Mouse (Mus musculus) urinary bladder, postnatal 14 days (tissue): ENCODE measurements at regions not wholly inside any gene's neighbourhood (a gene's known extent, or its start where the extent isn't known, plus 50 kb on each side); places are given as distances from the start of the nearest gene placed in this dataset.

Experiments
- DNase-seq: peaks from one replicate; pipeline ENCODE4 v3.0.0; 2021; ENCODE audit warnings: low spot score

GRCm38 (mm10) chr17:85823036-85823435 lies 135.0 kb upstream of the Six2 start:
- no peak for DNase-seq

GRCm38 (mm10) chr17:85821861-85822260 lies 133.8 kb upstream of the Six2 start:
- no peak for DNase-seq

GRCm38 (mm10) chr17:85818098-85818855 lies 130.2 kb upstream of the Six2 start:
- DNase-seq: no peak

DNA sequence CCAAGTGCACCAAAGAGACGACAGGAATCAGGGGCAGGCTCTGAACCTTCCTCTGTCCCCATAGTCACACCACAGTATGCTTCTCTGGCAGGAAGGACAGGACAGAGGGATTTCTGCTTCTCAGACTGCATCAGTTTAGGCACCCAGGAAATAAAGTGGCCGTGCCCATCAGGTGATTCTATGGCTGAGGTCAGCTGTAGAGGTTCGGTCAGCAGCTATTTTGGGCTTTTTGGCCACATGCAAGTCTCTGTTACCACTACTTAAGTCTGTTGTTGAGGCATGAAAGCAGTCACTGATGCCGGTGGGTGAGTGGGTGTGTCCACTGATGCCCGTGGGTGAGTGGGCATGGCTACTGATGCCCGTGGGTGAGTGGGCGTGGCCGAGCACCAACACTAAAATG lies 128.4 kb upstream of the Six2 start:
- DNase-seq: no peak

DNA sequence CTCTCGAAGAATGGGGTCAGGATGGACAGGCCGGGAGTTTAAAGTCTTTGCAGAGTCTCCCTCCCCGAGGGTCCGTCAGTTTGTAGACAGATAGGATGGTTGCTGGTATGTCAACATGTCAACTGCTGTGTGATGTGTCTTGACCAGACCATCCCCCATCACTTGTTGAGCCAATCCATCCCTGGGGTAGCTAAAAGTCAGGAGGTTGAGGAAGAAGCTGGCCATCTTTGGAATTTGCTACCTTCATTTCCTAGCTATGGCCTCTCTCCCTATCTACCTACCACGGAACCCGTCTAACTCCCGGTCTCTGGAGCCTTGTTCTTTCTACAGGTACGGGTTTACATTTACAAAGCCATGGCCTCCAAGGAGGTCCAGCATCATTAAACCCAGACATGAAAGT lies 128.0 kb upstream of the Six2 start:
- no peak for DNase-seq

DNA sequence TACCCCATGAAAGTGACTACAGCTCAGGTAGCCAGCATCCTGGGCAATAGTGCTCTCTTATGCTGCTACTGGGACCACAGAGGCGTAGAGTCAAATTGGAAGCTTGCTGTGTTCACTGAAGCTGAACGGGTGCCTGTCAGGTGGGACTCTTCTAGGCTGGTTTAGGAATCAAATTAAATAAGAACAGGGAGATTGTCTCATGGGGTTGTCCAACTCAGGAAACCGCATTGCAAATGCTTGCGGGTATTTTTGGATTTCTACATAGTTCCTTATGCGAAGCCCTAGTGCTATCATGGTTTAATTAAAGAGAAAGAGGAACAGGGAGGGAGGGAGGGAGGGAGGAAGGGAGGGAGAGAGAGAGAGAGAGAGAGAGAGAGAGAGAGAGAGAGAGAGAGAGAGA lies 120.5 kb upstream of the Six2 start:
- no peak for DNase-seq

GRCm38 (mm10) chr17:85805726-85806359 lies 117.8 kb upstream of the Six2 start:
- DNase-seq: no peak

- no peak for DNase-seq
Observed at GRCm38 (mm10) chr17:85804631-85805030, 116.6 kb upstream of the Six2 start.

- DNase-seq: no peak
Observed at GRCm38 (mm10) chr17:85801734-85802133, 113.7 kb upstream of the Six2 start.

DNA sequence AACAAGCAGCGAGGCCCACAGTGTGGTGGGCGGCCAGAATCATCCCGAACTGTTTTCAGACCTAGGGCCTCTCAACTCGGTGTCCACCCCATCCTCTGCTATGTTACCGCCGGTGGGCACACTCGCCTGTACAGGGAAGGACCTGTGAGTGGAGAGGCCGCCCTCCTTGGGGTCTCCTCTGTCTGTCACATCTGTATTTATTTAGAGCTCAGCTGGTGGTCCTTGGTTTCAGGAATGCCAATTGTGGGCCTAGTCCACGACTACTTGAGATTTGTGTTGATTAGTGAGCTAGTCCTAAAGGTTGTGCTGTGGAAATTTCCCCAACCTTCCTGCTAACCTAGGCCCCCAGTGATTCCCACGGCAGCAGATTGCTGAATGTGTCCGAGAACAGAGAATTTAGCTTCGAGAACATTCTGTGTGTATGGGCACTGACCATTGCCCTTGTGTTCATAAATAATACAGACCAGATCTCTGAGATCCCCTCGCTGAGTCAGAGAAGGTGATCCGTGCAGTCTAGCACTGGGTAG lies 113.1 kb upstream of the Six2 start:
- DNase-seq: no peak

DNA sequence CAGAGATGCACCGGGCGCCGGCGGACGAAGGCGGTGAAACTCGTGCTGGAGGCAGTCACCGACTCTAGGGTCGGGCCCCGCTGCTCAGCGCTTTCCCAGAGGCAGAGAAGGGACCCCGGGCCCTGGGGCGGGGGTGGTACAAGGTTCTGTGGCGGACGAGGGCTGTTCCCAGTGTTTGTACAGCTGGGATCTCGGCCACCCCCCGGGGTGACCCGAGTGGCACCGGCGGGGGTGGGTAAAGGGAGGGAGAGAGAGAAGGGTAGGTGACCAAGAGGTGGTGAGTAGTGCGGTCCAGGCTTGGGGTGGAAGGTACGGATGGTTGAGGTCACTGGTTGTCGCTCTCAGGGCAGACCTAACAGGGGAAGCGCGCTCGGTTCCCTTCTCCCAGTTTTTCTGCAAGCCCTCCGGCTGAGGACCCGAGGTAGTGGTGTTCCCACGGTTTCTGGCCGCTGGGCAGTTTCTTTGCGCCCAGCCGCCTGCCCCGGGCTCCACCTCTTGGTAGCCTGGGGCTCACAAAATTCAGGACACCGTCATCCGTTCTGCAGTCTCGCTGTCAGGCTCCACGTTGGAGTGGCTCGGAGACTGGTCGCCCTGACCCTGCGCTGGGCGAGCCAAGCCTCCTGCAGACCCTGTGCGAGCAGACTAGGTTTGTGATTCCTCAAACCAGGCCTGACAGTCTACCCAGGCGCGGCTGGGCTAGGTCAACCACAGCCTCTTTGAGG lies 112.4 kb upstream of the Six2 start:
- no peak for DNase-seq

GRCm38 (mm10) chr17:85799865-85800356 lies 111.8 kb upstream of the Six2 start:
- DNase-seq: no peak

DNA sequence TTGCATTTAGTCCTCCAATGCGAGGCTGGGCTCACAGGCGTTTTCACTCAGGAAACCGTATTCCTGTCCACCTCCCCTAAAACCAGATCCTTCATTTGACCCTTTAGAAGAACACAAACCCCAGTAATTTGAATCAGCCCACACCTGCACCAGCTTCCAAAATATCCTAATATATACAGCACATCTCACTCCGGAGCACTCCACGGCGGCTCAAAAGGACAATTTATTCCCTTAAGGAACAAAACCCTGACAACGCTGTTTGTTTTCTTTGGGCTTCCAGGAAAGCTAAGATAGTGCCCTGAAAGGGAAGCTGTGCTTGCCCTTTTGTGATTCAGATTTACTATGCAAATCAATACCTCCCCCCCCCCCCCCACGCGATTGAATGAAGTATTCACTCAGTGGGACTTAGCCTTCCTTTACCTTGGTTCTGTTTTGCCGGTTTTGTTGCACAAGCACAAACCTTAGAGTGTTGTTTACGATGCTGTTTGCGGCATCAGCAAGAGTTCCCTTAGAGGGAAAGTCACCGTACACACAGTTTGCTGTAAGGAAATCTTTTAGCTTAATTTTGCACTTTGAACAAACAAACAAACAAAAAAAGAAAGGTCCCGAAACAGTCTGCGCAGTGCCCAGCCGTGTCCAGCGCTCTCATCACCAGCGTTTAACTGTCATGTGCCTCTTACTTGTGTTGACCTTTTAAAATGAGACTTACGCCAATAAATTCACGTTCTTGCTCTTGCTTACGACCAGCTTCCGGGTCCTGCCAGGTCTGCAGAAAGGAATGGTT lies 111.2 kb upstream of the Six2 start:
- no peak for DNase-seq

DNA sequence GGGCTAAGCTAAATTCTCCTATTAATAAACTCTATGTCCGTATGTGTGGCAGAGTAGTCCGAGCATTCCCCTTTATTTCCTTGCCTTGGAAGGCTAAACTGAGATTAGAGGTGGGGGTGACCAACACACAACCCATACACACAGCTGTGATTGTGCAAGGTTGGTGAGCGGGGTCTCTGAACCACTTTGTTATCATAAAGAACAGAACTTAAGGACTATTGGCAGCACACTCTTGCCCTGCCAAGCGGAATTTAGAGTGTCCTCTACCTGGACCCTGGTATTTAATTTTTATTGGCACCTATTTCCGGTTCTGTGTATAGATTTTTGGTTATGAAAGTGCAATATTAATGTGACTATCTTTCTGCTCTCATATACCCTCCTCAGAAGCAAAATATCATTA lies 109.7 kb upstream of the Six2 start:
- no peak for DNase-seq

DNA sequence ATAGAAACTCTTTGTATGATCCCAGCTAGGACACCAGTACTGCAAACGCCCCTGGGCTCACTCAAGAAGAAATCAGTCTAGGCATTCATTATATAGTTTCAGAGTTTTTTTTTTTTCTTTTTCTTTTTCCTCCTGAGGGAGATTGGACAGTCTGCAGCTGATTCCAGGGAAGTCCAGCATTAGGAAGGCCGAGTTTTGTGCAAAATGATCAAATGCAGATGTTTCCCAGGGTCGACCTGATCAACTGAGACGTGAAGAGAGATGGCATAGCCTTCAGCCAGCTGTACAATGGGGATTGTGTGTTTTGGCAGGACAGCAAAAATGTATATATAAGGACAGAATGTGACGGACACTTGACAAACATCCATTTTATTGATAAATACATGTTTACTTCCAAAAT lies 107.7 kb upstream of the Six2 start:
- no peak for DNase-seq

DNA sequence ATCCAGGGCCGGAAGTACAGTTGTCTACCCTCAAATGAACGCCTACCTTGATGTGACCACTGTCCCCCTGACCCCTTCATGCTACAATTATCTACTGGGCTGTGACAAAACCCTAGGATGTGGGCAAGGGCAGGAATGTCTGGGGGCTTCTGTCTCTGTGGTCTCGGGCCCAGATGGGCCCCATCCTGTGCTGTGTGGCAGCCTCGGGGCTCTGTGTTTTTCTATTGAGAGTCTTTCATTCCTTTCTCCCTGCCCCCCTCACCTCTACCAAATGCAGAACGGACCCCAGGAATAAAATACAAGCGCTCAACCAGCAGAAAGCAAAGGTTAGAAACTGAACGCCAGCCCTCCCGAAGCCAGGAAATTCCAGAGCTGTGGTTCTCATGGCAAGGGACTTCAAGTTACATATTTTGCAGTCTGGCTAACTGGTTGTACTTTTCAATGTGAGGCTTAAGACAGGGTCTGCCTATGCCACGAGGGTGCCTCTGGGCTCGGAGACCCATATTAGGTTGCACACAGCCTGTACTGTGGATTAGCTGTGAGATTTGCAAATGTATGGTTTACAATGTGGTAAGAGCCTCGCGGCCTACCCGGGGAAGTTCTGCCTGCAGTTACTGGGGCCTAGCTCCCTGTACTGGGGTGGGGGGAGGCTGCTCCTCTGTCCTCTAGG lies 97.7 kb upstream of the Six2 start:
- no peak for DNase-seq

DNA sequence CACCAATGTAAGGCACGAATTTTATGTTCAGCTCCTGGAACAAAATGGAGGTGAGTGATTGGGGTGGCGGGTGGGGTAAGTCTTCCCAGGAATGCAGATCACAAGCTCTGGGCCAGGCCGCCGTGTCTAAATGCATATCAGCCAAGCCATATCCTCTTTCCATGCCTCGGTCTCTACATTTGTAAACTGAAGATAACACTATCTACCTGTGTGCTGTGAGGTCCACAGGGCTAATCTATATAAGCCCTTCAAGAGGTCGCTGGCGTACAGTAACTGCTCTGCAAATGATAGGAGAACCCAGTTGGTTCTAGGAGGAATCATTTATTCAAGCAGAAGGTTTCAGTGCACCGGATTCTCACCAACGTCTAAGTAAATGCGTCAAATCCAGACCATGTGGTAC lies 92.4 kb upstream of the Six2 start:
- no peak for DNase-seq

- no peak for DNase-seq
Observed at GRCm38 (mm10) chr17:85776876-85777275, 88.8 kb upstream of the Six2 start.

GRCm38 (mm10) chr17:85768341-85768740 lies 80.3 kb upstream of the Six2 start:
- DNase-seq: no peak

- no peak for DNase-seq
Observed at GRCm38 (mm10) chr17:85767201-85767862, 79.3 kb upstream of the Six2 start.

- no peak for DNase-seq
Observed at GRCm38 (mm10) chr17:85766556-85766955, 78.5 kb upstream of the Six2 start.
